ENCODE assay signal across 8 mouse cellular contexts in genomic region chr10:79858416-79859074, GRCm38 (mm10). TPM values are rescaled to one million over a fixed set of nuclear protein-coding genes. Genes with fewer than 3 reads are reported as not detected.
DNase-seq lines count a peak whose midpoint lies in the region; ATAC-seq lines count a peak whose summit lies in the region.

No protein-coding gene starts in this region.

- WGBS in forebrain, embryonic 10.5 days: 80% methylated on average over 17 of the region's 17 CpGs
- WGBS in hindbrain, embryonic 12.5 days: 55% methylated on average over 17 of the region's 17 CpGs
- 37% methylated on average over 16 of the region's 17 CpGs for WGBS in stomach, embryonic 16.5 days

- peak overlapping the region; percentile 98; the same call in 1 of the 2 replicates for H3K9ac ChIP-seq in hindbrain, embryonic 12.5 days
- peak overlapping the region; percentile 99 for H3K9ac ChIP-seq in stomach, embryonic 16.5 days (ENCODE audit: low read length)

- DNase-seq in thymus, postnatal 14 days: peak; percentile 46
- no peak for DNase-seq in thymus, postnatal 10 days (ENCODE audit: low spot score in 2 of 2)
- DNase-seq in forebrain, embryonic 10.5 days (ENCODE audit: extremely low spot score, low spot score): no peak
- DNase-seq in layer of hippocampus, postnatal 25 days (ENCODE audit: extremely low spot score in 1 of 2, low spot score in 1 of 2): peak; percentile 52 to 61
- peak; percentile 73 for DNase-seq in lung, postnatal 14 days
- no peak for DNase-seq in spleen, adult 12 weeks (ENCODE audit: low spot score)

- H3K4me1 ChIP-seq in forebrain, embryonic 10.5 days: peaks cover 50% of the 10 kb centered on the region
- peaks cover 40% of the 10 kb centered on the region for H3K4me1 ChIP-seq in hindbrain, embryonic 12.5 days
- H3K4me1 ChIP-seq in stomach, embryonic 16.5 days (ENCODE audit: control insufficient read depth, insufficient read depth, low read length): peaks cover 34% of the 10 kb centered on the region

- H3K4me2 ChIP-seq in hindbrain, embryonic 12.5 days (replicated peaks): peak overlapping the region; percentile 99
- peak overlapping the region; percentile 89 for H3K4me2 ChIP-seq in stomach, embryonic 16.5 days (ENCODE audit: low read depth, low read length)

- peak overlapping the region; percentile 83 for H3K4me3 ChIP-seq in forebrain, embryonic 10.5 days
- H3K4me3 ChIP-seq in hindbrain, embryonic 12.5 days: peak overlapping the region; percentile 98; the same call in 1 of the 2 replicates
- H3K4me3 ChIP-seq in stomach, embryonic 16.5 days (replicated peaks; ENCODE audit: low read length): peak overlapping the region; percentile 97

- no peaks in the 10 kb centered on the region for H3K27me3 ChIP-seq in forebrain, embryonic 10.5 days (ENCODE audit: poor library complexity, severe bottlenecking)
- no peaks in the 10 kb centered on the region for H3K27me3 ChIP-seq in hindbrain, embryonic 12.5 days
- H3K27me3 ChIP-seq in stomach, embryonic 16.5 days (ENCODE audit: control insufficient read depth, insufficient read depth, low read length): no peaks in the 10 kb centered on the region

- peaks cover 81% of the 10 kb centered on the region for H3K36me3 ChIP-seq in forebrain, embryonic 10.5 days (replicated peaks)
- peaks cover 68% of the 10 kb centered on the region for H3K36me3 ChIP-seq in hindbrain, embryonic 12.5 days
- peaks cover 42% of the 10 kb centered on the region for H3K36me3 ChIP-seq in stomach, embryonic 16.5 days (ENCODE audit: control insufficient read depth, insufficient read depth, low read length)

- no peak overlapping the region for H3K27ac ChIP-seq in forebrain, embryonic 10.5 days
- H3K27ac ChIP-seq in hindbrain, embryonic 12.5 days: peak overlapping the region; percentile 63
- H3K27ac ChIP-seq in stomach, embryonic 16.5 days (ENCODE audit: low read length): peak overlapping the region; percentile 52

- ATAC-seq in hindbrain, embryonic 12.5 days (ENCODE audit: low FRiP score): no peak
- ATAC-seq in stomach, embryonic 16.5 days (ENCODE audit: insufficient read depth, low FRiP score): no peak

- H3K9me3 ChIP-seq in forebrain, embryonic 10.5 days: no peaks in the 10 kb centered on the region
- no peaks in the 10 kb centered on the region for H3K9me3 ChIP-seq in hindbrain, embryonic 12.5 days (replicated peaks)
- no peaks in the 10 kb centered on the region for H3K9me3 ChIP-seq in stomach, embryonic 16.5 days (replicated peaks; ENCODE audit: control insufficient read depth, low read length)

RNA-seq across cellular contexts. Expression of gene Ptbp1, which starts 4.3 kb away (rescaled TPM):
- polyA plus RNA-seq in forebrain, embryonic 10.5 days (2016; fragmentation: Nextera tagmentation; extraction: Ambion mirVana): 370 and 377 TPM in 2 replicates
- 201 and 211 TPM in 2 replicates for polyA plus RNA-seq in hindbrain, embryonic 12.5 days (2016; fragmentation: Nextera tagmentation; extraction: Ambion mirVana)
- 10 to 100 TPM; 44.0 to 66.0 TPM for total RNA-seq in layer of hippocampus, postnatal 25 days (2021)
- polyA plus RNA-seq in stomach, embryonic 16.5 days (2015; fragmentation: Nextera tagmentation; extraction: Ambion mirVana): 268 and 308 TPM in 2 replicates

RNA-seq across cellular contexts. Expression of gene Prtn3, which starts 15.7 kb away (rescaled TPM):
- 8.1 TPM in 2 replicates for polyA plus RNA-seq in forebrain, embryonic 10.5 days (2016; fragmentation: Nextera tagmentation; extraction: Ambion mirVana)
- 11.8 and 14.1 TPM in 2 replicates for polyA plus RNA-seq in hindbrain, embryonic 12.5 days (2016; fragmentation: Nextera tagmentation; extraction: Ambion mirVana)
- total RNA-seq in layer of hippocampus, postnatal 25 days (2021): 1 to 10 TPM; 1.1 to 1.4 TPM
- polyA plus RNA-seq in stomach, embryonic 16.5 days (2015; fragmentation: Nextera tagmentation; extraction: Ambion mirVana): 4.1 and 7.2 TPM in 2 replicates

RNA-seq across cellular contexts. Expression of gene Plppr3, which starts 15.9 kb away (rescaled TPM):
- 91.4 and 102 TPM in 2 replicates for polyA plus RNA-seq in forebrain, embryonic 10.5 days (2016; fragmentation: Nextera tagmentation; extraction: Ambion mirVana)
- polyA plus RNA-seq in hindbrain, embryonic 12.5 days (2016; fragmentation: Nextera tagmentation; extraction: Ambion mirVana): 289 and 290 TPM in 2 replicates
- total RNA-seq in layer of hippocampus, postnatal 25 days (2021): 10 to 100 TPM; 32.4 to 34.4 TPM
- polyA plus RNA-seq in stomach, embryonic 16.5 days (2015; fragmentation: Nextera tagmentation; extraction: Ambion mirVana): 28.7 and 29.1 TPM in 2 replicates

RNA-seq across cellular contexts. Expression of gene Elane, which starts 27.5 kb away (rescaled TPM):
- polyA plus RNA-seq in forebrain, embryonic 10.5 days (2016; fragmentation: Nextera tagmentation; extraction: Ambion mirVana): not detected in 2 replicates
- 0.56 TPM in 1 of 2 replicates, not detected in the other for polyA plus RNA-seq in hindbrain, embryonic 12.5 days (2016; fragmentation: Nextera tagmentation; extraction: Ambion mirVana)
- not detected for total RNA-seq in layer of hippocampus, postnatal 25 days (2021)
- 6.3 and 9.8 TPM in 2 replicates for polyA plus RNA-seq in stomach, embryonic 16.5 days (2015; fragmentation: Nextera tagmentation; extraction: Ambion mirVana)

RNA-seq across cellular contexts. Expression of gene Cfd, which starts 32.1 kb away (rescaled TPM):
- not detected in 2 replicates for polyA plus RNA-seq in forebrain, embryonic 10.5 days (2016; fragmentation: Nextera tagmentation; extraction: Ambion mirVana)
- not detected in 2 replicates for polyA plus RNA-seq in hindbrain, embryonic 12.5 days (2016; fragmentation: Nextera tagmentation; extraction: Ambion mirVana)
- not detected for total RNA-seq in layer of hippocampus, postnatal 25 days (2021)
- polyA plus RNA-seq in stomach, embryonic 16.5 days (2015; fragmentation: Nextera tagmentation; extraction: Ambion mirVana): not detected in 2 replicates

Comparison
In these comparisons a context has a peak if more than half of its experiments do, and no peak if none do; other contexts are left out.
1. DNase-seq: peak in thymus, postnatal 14 days (single experiment), layer of hippocampus, postnatal 25 days (2 of 2) and lung, postnatal 14 days (single experiment); none in thymus, postnatal 10 days (0 of 2), forebrain, embryonic 10.5 days (single experiment) and spleen, adult 12 weeks (single experiment).
2. Peak in every context shown above with its lines, with median percentiles within 50 percentile points of each other: H3K4me3 ChIP-seq.